Mouse (Mus musculus): Measurements from ENCODE around the gene Mei1.

The Mei1 gene

DNA sequence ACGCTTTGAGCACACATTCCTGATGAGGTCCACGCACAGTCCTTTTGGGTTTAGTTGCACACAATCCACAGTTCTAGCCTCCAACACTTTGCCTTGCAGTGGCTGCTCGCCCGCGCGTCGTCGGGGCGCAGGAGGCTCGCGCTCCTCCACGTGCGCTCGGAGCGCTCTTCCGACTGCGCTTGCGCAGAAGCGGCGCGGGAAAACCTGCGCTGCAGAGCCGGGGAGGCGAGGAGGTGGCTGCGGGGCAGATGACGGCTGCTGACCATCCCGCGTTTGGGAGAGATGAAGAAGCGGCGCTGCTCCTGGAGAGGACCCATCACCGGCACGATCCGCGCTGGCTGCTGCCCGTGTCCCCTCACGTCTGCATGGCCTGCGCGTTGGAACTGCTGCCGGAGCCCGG is at the start of gene Mei1:
Mei1 (plus strand) TSS at position 99 of the 400 bp plus-strand sequence.
- no peak for DNase-seq (ENCODE audit: low spot score in 2 of 2)

DNA sequence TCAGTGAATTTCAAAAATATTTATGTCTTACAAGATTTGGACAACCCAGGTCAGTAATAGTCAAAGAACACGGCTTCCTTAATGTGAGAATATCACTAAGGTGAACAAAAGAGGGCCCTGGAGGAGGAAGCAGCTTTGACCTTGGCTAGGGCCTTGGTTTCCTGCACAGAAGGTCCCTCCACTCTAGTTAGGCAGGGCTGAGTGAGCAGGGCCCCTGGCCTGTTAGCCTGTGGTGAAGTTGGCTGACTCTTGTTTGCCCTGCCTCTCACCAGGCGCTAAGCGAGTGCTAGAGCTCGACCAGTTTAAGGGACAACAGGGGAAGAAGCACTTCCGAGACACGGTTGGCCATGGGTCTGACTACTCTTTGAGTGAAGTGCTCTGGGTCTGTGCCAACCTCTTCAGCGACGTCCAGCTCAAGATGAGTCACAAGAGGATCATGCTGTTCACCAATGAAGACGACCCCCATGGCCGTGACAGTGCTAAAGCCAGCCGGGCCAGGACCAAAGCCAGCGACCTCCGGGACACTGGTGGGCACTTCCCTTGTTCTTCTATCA is 47.2 kb upstream of the Mei1 start:
- no peak for DNase-seq (ENCODE audit: low spot score in 2 of 2)

DNA sequence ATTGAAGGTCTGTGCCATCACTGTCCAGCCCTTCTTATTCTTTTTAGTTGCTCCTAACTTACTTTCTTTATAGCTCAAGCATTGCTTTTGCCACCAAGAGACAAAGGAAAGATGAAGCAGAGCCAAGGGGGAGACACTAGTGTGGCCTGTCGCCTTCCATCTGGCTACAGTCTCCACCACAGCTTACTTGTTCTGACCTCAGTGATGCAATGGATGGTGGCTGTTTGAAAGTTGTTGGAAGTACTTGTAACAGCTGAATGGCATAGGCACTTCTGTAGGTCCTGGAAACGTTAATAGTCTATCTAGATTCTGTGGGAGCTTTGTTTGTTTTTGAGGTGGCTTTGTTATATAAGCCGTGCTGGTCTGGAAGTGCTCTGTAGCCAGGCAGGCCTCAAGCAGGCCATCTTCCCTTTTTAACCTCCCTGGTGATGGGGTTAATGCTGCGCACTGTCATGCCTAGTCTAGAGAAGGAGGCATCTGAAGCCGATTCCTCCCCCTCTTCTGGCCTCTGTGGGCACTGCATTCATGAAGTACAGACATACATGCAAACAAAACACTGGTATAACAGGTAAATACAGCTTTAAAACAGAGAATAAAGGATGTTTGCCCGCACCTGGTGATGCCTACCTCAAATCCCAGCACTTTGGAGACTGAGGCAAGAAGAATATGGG is 45.7 kb upstream of the Mei1 start:
- no peak for DNase-seq (ENCODE audit: low spot score in 2 of 2)

DNA sequence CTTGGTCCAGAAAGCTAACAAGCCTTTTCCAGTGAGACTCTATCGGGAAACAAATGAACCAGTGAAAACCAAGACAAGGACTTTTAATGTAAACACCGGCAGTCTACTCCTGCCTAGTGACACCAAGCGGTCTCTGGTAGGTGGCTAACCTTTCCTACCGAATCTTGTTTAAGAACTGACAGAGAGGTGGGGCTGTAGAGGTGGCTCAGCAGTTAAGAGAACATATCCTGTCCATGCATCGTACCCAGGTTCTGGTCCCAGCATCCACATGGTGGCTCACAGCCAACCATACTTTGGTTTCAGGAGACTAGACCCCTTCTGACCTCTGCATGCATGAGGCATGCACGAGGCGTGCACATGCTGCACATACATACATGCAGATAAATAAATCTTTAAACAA is 42.5 kb upstream of the Mei1 start:
- no peak for DNase-seq (ENCODE audit: low spot score in 2 of 2)

DNA sequence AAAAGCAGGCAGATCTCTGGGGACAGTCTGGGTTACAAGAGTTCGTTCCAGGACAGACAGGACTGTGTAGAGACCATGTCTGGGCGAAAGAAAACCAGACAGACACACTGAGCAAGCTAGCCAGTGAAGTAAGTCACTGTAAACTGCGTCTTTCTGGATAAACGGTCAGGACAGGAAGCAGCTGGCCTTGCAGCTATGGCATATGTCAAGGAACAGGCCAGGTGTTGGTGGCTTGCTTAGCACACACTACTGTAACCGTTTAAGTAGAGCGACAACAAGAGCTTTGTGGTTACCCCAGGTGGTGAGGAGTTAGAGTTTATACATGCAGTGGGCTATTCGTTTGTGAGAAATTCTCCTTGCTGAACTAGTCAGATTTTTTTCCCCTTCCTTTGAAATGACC is 42.1 kb upstream of the Mei1 start:
- DNase-seq (ENCODE audit: low spot score in 2 of 2): peak in 1 of 2 experiments; percentile 24

DNA sequence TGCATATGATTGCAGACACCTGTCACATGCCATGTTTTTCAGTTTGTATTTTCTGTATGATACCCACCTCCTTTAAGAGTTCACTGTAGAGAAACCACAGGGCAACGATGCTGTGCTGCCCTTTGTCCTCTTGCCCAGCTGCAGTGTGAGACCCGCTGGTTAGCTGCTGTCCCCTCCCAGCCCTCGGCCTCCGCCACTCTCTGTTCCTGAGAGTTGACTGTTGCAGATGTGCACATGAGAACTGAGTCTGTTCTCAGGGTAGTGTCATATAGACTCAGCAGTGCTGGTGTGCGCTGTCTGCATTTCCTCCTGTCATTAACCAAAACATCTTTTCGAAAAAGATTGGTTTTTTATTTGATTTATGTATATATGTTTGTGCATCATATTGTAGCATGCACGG is 37.4 kb upstream of the Mei1 start:
- DNase-seq (ENCODE audit: low spot score in 2 of 2): no peak

DNA sequence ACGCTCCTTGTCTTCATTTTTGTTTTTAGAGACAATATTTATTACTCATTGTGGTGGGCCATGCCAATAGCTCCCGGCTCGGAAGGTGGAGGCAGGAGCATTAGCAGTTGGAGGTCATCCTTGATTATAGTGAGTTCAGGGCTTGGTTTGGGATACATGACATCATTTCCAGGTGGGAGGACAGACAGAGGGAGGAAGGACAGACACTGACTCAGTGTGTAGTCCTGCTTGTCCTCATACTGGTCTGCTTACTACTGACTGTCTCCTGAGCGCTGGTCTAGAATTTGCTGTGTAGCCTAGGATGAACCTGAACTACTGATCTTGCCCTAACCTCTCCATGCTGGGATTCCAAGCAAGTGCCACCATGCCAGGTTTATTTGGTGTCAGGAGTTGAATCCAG is 36.0 kb upstream of the Mei1 start, which contains the start of gene Desi1:
Desi1 (minus strand) TSS at position 101 of the 400 bp plus-strand sequence.
- DNase-seq (ENCODE audit: low spot score in 2 of 2): no peak

DNA sequence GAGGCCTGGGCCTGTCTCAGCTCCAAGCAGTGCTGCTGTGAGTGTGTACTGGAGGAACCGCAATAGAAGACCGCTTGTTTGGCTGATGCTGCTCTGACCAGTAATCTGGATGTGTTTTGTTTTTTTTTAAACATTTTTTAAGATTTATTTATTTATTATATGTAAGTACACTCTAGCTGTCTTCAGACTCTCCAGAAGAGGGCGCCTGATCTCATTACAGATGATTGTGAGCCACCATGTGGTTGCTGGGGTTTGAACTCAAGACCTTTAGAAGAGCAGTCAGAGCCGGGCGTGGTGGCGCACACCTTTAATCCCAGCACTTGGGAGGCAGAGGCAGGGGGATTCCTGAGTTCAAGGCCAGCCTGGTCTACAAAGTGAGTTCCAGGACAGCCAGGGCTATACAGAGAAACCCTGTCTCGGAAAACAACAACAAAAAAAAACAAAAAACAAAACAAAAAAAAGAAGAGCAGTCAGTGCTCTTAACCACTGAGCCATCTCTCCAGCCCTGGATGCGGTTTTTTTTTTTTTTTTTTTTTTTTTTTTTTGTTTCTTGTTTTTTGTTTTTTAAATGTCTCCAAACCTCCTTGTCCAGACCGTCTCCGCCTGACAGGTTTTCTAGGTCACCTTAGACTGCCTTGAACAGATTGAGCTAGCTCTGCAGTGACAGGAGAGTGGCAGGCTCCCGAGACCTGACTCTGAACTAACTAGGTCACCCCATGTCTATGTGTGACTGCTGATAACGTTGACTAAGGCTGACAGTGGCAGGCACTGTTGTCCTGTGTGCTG is 33.7 kb upstream of the Mei1 start:
- peak in 1 of 2 experiments; percentile 28 for DNase-seq (ENCODE audit: low spot score in 2 of 2)

DNA sequence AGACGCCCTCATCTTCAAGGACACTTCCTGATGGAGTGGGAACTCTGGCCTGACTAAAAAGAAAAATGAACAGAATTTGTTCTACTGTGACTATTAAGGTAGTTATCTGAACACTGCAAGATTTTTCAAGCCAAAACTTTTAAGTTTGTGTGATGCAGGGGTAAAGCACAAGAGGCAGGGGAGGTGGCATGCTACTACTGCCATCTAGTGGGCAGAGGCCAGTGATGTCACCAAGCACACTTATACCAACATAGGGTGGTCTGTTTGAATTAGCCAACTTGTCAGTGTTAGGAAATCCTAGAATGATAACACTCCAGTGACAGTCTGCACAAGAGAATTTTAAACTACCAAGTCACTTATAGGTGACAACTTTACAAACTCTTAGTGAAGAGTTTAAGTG is 29.1 kb upstream of the Mei1 start:
- peak in 1 of 2 experiments; percentile 48 for DNase-seq (ENCODE audit: low spot score in 2 of 2)

DNA sequence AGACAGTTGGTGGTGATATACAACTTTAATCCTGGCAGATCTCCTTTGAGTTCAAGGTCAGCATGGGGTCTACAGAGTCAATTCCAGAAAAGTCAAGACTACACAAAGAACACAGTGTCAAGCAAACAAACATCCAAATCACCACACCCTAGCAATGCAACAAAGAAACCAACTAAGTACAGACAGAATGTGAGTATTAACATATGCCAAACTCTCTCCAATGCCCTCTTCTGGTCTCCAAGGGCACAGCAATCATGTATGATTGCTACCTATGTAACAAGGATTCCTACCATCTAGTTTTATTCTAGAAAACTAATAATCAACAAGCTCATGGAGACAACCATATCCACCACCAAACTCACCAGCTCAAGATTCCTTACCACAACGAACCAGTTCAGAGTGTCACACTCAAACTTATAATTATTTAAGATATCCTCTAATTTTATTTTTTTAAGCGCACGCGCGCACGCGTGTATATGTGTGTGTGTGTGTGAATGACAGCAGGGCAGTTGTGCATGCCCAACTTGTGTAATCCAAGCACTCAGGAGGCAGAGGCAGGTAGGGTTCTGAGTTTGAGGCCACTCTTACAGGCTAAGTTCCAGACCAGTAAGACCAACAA is 25.5 kb upstream of the Mei1 start:
- DNase-seq (ENCODE audit: low spot score in 2 of 2): peak in 1 of 2 experiments; percentile 36

DNA sequence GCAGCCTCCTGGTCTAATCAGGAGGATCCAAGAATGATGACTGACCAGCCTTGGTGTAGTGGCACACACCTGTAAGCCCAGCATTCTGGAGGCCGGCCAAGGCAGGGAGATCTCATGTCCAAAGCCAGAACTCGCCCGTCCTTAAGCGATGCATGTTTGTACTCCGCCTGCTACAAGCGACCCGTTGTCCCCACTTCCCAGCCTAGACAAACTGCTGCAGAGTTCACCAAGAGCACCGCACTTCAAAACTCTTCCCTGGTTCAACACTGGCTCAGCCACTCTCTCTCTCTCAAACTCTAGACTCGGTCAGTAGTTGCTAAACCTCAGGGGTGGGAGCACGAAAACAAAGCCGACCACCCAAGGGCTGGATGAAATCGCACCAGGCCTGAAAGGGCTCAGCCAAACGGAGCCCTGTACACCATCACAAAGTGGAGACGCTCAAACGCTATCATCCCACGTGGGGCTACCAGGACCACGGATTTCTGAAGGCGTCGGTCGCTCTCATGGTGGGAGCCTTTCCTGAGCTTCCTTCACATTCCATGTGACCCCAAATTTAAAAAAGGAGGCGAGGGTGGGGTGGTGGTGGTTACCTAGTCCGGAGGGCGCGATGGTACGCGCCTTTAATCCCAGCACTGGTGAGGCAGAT is 23.4 kb upstream of the Mei1 start:
- no peak for DNase-seq (ENCODE audit: low spot score in 2 of 2)

DNA sequence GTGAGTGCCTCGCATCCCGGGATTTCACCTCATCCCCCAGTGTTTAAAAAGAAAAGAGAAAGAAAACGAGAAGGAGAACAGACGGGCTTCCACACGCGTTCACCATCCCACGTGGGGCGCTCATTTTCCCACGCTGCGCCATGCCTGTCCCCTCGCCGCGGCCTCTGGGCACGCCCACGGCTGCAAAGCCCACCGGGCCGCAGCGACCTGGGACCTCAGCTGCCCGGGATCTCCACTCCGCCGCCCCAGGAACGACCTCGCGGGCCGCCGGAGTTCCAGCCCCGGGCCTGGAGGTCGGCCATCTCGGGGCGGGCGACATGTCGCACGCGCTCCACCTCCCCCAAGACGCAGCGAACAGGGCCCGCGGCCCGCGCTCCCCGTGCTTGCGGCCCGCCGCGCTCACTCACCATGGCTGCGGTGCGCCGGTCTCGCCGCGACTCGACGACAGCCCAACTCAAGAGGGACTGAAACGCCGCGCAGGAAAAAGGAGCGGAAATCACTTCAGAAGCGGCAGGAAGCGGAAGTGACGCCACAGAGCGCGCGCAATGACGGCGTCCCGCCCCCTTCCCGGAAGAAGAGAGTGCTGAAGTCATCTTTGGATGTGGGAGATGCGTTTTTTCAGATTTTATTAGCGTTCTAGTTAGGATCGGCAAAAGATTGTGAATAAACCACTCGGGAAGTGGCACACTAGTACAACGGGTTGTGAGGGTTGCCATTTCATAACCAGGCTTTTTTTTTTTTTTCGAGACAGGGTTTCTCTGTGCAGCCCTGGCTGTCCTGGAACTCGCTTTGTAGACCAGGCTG is 22.5 kb upstream of the Mei1 start, which contains the start of gene Snu13:
Snu13 (minus strand) TSS at position 519 of the 804 bp plus-strand sequence.
- DNase-seq (ENCODE audit: low spot score in 2 of 2): peak; percentile 89 to 95

DNA sequence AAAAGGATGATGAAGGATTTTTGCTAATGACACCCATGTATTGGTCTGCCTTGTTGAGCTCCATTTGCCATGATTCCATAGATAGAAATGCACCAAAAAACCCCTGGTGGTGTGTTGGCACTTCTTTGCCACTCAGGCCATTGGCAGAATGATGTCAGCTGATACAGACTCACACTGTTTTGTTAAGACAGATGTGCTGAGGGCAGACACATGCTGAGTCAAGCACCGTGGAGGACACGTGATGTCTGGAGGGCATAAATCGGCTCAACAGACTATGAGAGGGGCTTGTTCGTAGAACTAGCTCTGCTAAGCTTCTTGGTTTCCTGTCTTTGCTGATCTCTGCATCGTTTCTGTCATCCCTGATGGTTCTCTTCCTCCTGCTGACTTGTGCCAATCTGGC is 17.3 kb upstream of the Mei1 start:
- DNase-seq (ENCODE audit: low spot score in 2 of 2): no peak

DNA sequence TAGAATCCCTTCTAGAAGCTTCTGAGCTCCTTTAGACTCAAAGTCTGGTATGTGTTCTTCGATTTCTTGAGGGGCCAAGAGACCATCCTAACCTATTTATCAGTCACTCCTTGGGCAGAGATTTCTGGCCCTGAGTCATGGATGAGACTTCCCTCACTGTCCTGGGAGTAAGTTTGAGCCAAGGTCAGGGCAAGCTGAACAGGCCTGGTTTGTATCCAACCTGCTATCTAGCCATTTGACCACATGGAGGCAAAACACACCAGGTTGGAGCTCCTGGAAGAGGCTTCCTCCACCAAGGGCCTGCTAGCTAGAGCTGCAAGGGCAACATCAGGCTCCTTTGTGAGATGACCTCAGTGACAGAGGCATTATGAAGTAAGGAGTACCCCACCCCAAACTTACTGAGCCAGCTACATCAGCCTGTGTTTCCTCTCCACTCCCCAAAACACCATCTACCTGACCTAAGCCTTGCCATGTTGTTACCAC is 11.0 kb upstream of the Mei1 start, which contains the start of gene 4930407I10Rik:
4930407I10Rik (plus strand) TSS at position 433 of the 483 bp plus-strand sequence.
- no peak for DNase-seq (ENCODE audit: low spot score in 2 of 2)

DNA sequence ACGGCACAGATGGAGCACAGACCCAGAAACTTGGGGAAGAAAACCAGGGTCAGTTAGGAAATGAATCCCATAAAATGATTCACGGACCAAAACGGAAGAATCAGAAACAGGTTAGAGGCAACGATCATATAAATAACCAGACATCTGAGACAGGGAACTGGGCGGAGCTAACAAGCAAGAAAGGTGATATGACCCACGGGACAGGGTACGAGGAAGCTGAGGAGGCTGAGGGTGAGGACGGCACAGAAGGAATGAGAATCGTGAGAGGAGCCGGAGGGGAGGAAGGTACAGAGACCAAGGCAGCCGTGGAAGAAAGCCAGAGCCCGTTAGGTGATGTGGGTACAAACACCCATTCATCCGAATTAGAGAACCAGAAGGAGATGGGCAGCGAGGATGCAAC is 5.9 kb upstream of the Mei1 start:
- DNase-seq (ENCODE audit: low spot score in 2 of 2): no peak

DNA sequence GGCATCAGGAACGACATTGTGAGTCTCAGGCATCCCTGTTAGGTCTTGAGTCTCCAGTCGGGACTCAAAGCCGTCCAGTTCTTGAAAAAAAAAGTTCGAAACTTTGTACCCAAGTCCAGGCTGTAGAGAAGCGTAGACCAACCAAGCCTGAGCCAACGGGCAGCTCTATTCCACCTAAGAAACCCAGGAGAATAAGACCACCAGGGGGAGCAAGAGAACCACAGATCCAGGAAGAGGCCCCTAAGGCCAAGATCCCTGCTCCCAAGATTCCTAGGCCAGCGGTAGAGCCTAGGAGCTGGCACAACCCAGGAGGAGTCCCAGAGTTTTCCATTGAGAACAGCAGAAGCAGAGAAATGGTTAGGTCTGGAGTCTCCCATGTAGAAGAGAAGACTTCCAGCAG is 4.3 kb upstream of the Mei1 start:
- DNase-seq (ENCODE audit: low spot score in 2 of 2): peak; percentile 50 to 79

DNA sequence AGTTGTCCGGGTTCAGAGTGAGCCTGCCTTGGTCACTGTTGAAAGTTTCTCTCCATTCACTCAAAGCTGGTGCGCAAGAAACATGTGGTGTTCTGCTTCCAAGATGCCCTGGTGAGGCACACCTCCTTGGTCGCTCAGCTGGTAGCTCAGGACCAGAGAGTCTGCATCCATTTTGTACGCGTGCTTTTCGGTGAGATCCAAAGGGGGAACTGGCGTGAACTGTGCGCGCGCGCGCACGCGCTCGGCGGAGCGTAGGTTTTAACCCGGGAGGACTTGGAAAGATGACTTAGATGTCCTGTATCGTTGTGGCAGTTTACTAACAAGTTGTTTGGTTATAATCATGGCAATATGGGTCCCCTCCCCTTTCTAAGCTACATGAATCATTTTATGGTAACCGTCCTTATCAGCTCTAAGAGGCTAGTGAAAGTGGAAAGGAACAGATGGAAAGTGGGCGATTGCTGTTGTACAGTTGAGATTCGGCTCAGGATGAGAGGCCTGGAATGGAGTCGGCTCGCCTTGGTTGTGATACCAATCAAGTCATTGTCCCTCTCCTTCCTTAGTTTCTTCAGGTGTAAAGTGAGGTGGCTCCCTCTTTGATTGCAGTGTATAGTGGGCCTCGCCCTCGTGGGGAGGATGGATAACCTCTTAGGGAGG is 2.1 kb downstream of the Mei1 start:
- DNase-seq (ENCODE audit: low spot score in 2 of 2): no peak

DNA sequence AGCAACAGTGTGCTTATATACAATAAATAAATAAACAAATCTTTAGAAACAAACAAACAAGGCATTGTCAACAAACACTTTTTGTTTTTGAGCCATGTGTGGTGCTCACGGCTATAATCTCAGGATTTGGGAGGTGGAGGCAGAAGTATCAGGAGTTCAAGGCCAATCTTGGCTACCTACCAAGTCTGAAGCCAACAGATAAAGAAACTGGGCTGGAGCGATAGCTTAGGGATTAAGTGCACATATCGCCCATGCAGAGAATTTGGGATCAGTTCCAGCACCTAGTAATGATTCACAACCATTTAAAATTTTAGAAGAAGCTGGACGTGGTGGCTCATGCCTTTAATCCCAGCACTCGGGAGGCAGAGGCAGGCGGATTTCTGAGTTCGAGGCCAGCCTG is 3.7 kb downstream of the Mei1 start:
- DNase-seq (ENCODE audit: low spot score in 2 of 2): no peak

DNA sequence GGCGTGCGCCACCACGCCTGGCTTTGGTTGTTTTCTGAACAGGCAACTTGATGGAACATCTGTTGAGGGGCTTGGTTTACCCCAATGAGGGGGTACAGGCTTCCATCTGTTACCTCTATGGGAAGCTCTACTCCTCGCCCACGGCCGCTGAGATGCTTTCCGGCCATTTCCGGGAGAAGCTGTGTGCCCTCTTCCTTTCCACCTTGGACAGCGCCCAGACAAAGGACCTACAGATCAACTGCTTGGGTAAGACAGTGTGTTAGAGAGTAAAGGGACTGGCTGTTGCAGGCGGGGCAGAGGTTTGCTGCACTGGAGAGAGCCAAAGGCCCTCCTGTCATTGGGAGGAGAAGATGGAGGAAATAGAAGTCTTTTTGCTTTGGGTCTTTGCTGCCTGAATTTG is 10.1 kb downstream of the Mei1 start:
- DNase-seq (ENCODE audit: low spot score in 2 of 2): no peak

DNA sequence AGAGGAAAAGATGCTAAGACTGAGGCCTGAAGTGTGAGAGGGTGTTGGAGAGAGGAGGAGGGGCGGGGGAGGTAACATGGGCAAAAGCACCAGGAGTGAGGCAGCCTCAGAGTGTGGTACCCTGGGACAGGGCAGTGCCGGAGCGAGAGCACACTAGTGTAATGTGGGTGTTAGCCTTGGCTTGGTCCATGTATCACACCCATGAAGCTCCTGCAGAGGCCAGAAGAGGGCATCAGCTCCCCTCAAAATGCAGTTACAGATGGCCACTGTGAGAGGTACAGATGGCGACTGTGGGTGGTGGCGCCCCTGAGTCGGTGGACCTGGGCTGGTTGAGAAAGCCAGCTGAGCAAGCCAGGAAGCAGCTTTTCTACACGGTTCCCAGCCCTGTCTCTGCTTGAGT is 11.4 kb downstream of the Mei1 start:
- DNase-seq (ENCODE audit: low spot score in 2 of 2): peak in 1 of 2 experiments; percentile 36
